Mouse (Mus musculus): ENCODE measurements at regions not wholly inside any gene's neighbourhood (a gene's known extent, or its start where the extent isn't known, plus 50 kb on each side); places are given as distances from the start of the nearest gene placed in this dataset.
A peak's percentile ranks its signal among the peaks of the same experiment; 100 is the strongest.

- WGBS: 74% methylated on average over 1 of the region's 1 CpGs
- ATAC-seq (ENCODE audit: insufficient read depth, low FRiP score, low read depth): no peak
- H3K4me1 ChIP-seq: no peaks in the 10 kb centered on the region
- H3K4me3 ChIP-seq (replicated peaks): no peak overlapping the region
- H3K4me2 ChIP-seq: no peak overlapping the region
- H3K36me3 ChIP-seq: no peaks in the 10 kb centered on the region
- H3K9me3 ChIP-seq: no peaks in the 10 kb centered on the region
- no peak overlapping the region for H3K9ac ChIP-seq
- no peak overlapping the region for H3K27ac ChIP-seq
- no peaks in the 10 kb centered on the region for H3K27me3 ChIP-seq (replicated peaks)
These were observed 458.8 kb downstream of the Ppargc1a start for GRCm38 (mm10) chr5:51108737-51109136.

GRCm38 (mm10) chr5:51108181-51108580 is 459.3 kb downstream of the Ppargc1a start:
- Histone ChIP-seq H3K27ac (no peak overlapping the region), H3K4me1 (no peaks in the 10 kb centered on the region), H3K4me2 (no peak overlapping the region), H3K36me3 (no peaks in the 10 kb centered on the region), H3K27me3 (replicated peaks) (no peaks in the 10 kb centered on the region), H3K4me3 (replicated peaks) (no peak overlapping the region), H3K9ac (no peak overlapping the region), H3K9me3 (no peaks in the 10 kb centered on the region)
- 74% methylated on average over 1 of the region's 1 CpGs for WGBS
- ATAC-seq (ENCODE audit: insufficient read depth, low FRiP score, low read depth): no peak

GRCm38 (mm10) chr5:51099902-51100301 is 467.6 kb downstream of the Ppargc1a start:
- Histone ChIP-seq H3K4me2 (no peak overlapping the region), H3K4me3 (replicated peaks) (no peak overlapping the region), H3K27me3 (replicated peaks) (no peaks in the 10 kb centered on the region), H3K27ac (no peak overlapping the region), H3K9me3 (no peaks in the 10 kb centered on the region), H3K36me3 (no peaks in the 10 kb centered on the region), H3K4me1 (no peaks in the 10 kb centered on the region), H3K9ac (no peak overlapping the region)
- WGBS: 73% methylated on average over 3 of the region's 3 CpGs
- ATAC-seq (ENCODE audit: insufficient read depth, low FRiP score, low read depth): no peak

GRCm38 (mm10) chr5:51072674-51073468 is 494.7 kb downstream of the Ppargc1a start:
- ATAC-seq (ENCODE audit: insufficient read depth, low FRiP score, low read depth): no peak
- Histone ChIP-seq H3K4me2 (no peak overlapping the region), H3K36me3 (no peaks in the 10 kb centered on the region), H3K27ac (no peak overlapping the region), H3K4me1 (no peaks in the 10 kb centered on the region), H3K9ac (no peak overlapping the region), H3K27me3 (replicated peaks) (no peaks in the 10 kb centered on the region), H3K4me3 (replicated peaks) (no peak overlapping the region), H3K9me3 (no peaks in the 10 kb centered on the region)
- WGBS: 61% methylated on average over 8 of the region's 8 CpGs

- ATAC-seq (ENCODE audit: insufficient read depth, low FRiP score, low read depth): no peak
- Histone ChIP-seq H3K27me3 (replicated peaks) (no peaks in the 10 kb centered on the region), H3K9ac (no peak overlapping the region), H3K9me3 (no peaks in the 10 kb centered on the region), H3K4me3 (replicated peaks) (no peak overlapping the region), H3K36me3 (no peaks in the 10 kb centered on the region), H3K27ac (no peak overlapping the region), H3K4me1 (no peaks in the 10 kb centered on the region), H3K4me2 (no peak overlapping the region)
- 50% methylated on average over 2 of the region's 2 CpGs for WGBS
These were observed 495.4 kb downstream of the Ppargc1a start for GRCm38 (mm10) chr5:51072146-51072545.

GRCm38 (mm10) chr5:51069668-51070067 is 497.9 kb downstream of the Ppargc1a start:
- WGBS: 31% methylated on average over 1 of the region's 1 CpGs
- ATAC-seq (ENCODE audit: insufficient read depth, low FRiP score, low read depth): no peak

GRCm38 (mm10) chr5:51045872-51046271 is 521.7 kb downstream of the Ppargc1a start:
- no peaks in the 10 kb centered on the region for H3K36me3 ChIP-seq
- H3K9ac ChIP-seq: no peak overlapping the region
- H3K4me3 ChIP-seq (replicated peaks): no peak overlapping the region
- ATAC-seq (ENCODE audit: insufficient read depth, low FRiP score, low read depth): no peak
- no peaks in the 10 kb centered on the region for H3K9me3 ChIP-seq
- no peaks in the 10 kb centered on the region for H3K4me1 ChIP-seq
- no peak overlapping the region for H3K4me2 ChIP-seq
- no peak overlapping the region for H3K27ac ChIP-seq
- H3K27me3 ChIP-seq (replicated peaks): no peaks in the 10 kb centered on the region
- WGBS: 88% methylated on average over 2 of the region's 2 CpGs

More at GRCm38 (mm10) chr5:51069668-51070067, 497.9 kb downstream of the Ppargc1a start:
- Histone ChIP-seq H3K4me1 (no peaks in the 10 kb centered on the region), H3K4me3 (replicated peaks) (no peak overlapping the region), H3K27ac (no peak overlapping the region), H3K4me2 (no peak overlapping the region), H3K27me3 (replicated peaks) (no peaks in the 10 kb centered on the region), H3K9ac (no peak overlapping the region), H3K9me3 (no peaks in the 10 kb centered on the region), H3K36me3 (no peaks in the 10 kb centered on the region)

- WGBS: 74% methylated on average over 6 of the region's 6 CpGs
- no peaks in the 10 kb centered on the region for H3K36me3 ChIP-seq
- H3K27ac ChIP-seq: no peak overlapping the region
These were observed 525.8 kb downstream of the Ppargc1a start for GRCm38 (mm10) chr5:51041541-51042217.

GRCm38 (mm10) chr5:51040926-51041325 is 526.6 kb downstream of the Ppargc1a start:
- ATAC-seq (ENCODE audit: insufficient read depth, low FRiP score, low read depth): no peak
- H3K36me3 ChIP-seq: no peaks in the 10 kb centered on the region
- H3K27me3 ChIP-seq (replicated peaks): no peaks in the 10 kb centered on the region
- no peaks in the 10 kb centered on the region for H3K4me1 ChIP-seq
- no peak overlapping the region for H3K27ac ChIP-seq
- no peak overlapping the region for H3K4me3 ChIP-seq (replicated peaks)
- 80% methylated on average over 6 of the region's 6 CpGs for WGBS
- no peak overlapping the region for H3K9ac ChIP-seq
- no peaks in the 10 kb centered on the region for H3K9me3 ChIP-seq
- H3K4me2 ChIP-seq: no peak overlapping the region

More at GRCm38 (mm10) chr5:51041541-51042217, 525.8 kb downstream of the Ppargc1a start:
- Histone ChIP-seq H3K4me1 (no peaks in the 10 kb centered on the region), H3K27me3 (replicated peaks) (no peaks in the 10 kb centered on the region), H3K9ac (no peak overlapping the region), H3K4me3 (replicated peaks) (no peak overlapping the region), H3K9me3 (no peaks in the 10 kb centered on the region), H3K4me2 (no peak overlapping the region)
- 0 out of 2 replicates have a peak, but pooled peaks have one; percentile 53 for ATAC-seq (ENCODE audit: insufficient read depth, low FRiP score, low read depth)

GRCm38 (mm10) chr5:51040463-51040862 is 527.1 kb downstream of the Ppargc1a start:
- H3K4me2 ChIP-seq: no peak overlapping the region
- no peak for ATAC-seq (ENCODE audit: insufficient read depth, low FRiP score, low read depth)
- no peaks in the 10 kb centered on the region for H3K27me3 ChIP-seq (replicated peaks)
- H3K36me3 ChIP-seq: no peaks in the 10 kb centered on the region
- no peaks in the 10 kb centered on the region for H3K9me3 ChIP-seq
- 53% methylated on average over 6 of the region's 6 CpGs for WGBS
- no peak overlapping the region for H3K4me3 ChIP-seq (replicated peaks)
- H3K9ac ChIP-seq: no peak overlapping the region
- no peak overlapping the region for H3K27ac ChIP-seq
- no peaks in the 10 kb centered on the region for H3K4me1 ChIP-seq

- Histone ChIP-seq H3K4me2 (no peak overlapping the region), H3K9ac (no peak overlapping the region), H3K27me3 (replicated peaks) (no peaks in the 10 kb centered on the region), H3K36me3 (no peaks in the 10 kb centered on the region), H3K27ac (no peak overlapping the region), H3K9me3 (no peaks in the 10 kb centered on the region), H3K4me3 (replicated peaks) (no peak overlapping the region), H3K4me1 (no peaks in the 10 kb centered on the region)
- WGBS: 58% methylated on average over 5 of the region's 5 CpGs
- peak; percentile 59; the same call in 1 of the 2 replicates for ATAC-seq (ENCODE audit: insufficient read depth, low FRiP score, low read depth)
These were observed 527.8 kb downstream of the Ppargc1a start for GRCm38 (mm10) chr5:51039713-51040178.

- no peaks in the 10 kb centered on the region for H3K27me3 ChIP-seq (replicated peaks)
- ATAC-seq (ENCODE audit: insufficient read depth, low FRiP score, low read depth): no peak
- no peaks in the 10 kb centered on the region for H3K4me1 ChIP-seq
- H3K36me3 ChIP-seq: no peaks in the 10 kb centered on the region
- no peak overlapping the region for H3K27ac ChIP-seq
- 66% methylated on average over 2 of the region's 2 CpGs for WGBS
- no peak overlapping the region for H3K4me2 ChIP-seq
- H3K9ac ChIP-seq: no peak overlapping the region
- H3K4me3 ChIP-seq (replicated peaks): no peak overlapping the region
- H3K9me3 ChIP-seq: no peaks in the 10 kb centered on the region
These were observed 531.0 kb downstream of the Ppargc1a start for GRCm38 (mm10) chr5:51036450-51036990.
